Mouse (Mus musculus): ENCODE measurements around the gene Exoc6b.

- TF ChIP-seq ZNF384 (IDR thresholded peaks at IDR 0.05; ENCODE audit: low read depth, low read length) (no peak), ZC3H11A (IDR thresholded peaks at IDR 0.05; ENCODE audit: borderline replicate concordance, low read depth, low read length) (no peak), CHD2 (IDR thresholded peaks at IDR 0.05; ENCODE audit: low read depth, low read length) (no peak)
Observed at GRCm38 (mm10) chr6:84619166-84619565, 450.1 kb downstream of the Exoc6b start.

Measured in ES-E14 (cell line).